Mouse (Mus musculus): ENCODE measurements at regions not wholly inside any gene's neighbourhood (a gene's known extent, or its start where the extent isn't known, plus 50 kb on each side); places are given as distances from the start of the nearest gene placed in this dataset.
A peak's percentile ranks its signal among the peaks of the same experiment; 100 is the strongest.

DNA sequence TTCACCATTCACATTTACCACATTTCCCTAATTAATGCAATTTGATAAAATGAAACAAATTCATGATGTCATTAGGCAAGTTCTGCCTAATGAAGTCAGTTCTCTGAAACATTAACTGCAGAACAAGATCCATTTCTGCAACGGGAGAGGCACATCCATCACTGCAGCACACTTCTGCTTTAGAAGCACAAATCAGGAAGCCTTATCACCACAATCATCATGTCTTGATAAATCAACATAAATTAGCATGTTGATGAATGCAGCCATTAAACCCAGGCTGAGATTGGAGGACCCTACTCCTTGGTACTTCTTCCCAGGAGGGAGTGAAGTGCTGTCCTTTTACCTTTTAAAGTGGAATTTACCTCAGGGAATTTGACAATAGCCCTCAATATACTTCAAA, 1195.4 kb downstream of the Defb40 start:
- DNase-seq (ENCODE audit: low spot score): no peak

DNA sequence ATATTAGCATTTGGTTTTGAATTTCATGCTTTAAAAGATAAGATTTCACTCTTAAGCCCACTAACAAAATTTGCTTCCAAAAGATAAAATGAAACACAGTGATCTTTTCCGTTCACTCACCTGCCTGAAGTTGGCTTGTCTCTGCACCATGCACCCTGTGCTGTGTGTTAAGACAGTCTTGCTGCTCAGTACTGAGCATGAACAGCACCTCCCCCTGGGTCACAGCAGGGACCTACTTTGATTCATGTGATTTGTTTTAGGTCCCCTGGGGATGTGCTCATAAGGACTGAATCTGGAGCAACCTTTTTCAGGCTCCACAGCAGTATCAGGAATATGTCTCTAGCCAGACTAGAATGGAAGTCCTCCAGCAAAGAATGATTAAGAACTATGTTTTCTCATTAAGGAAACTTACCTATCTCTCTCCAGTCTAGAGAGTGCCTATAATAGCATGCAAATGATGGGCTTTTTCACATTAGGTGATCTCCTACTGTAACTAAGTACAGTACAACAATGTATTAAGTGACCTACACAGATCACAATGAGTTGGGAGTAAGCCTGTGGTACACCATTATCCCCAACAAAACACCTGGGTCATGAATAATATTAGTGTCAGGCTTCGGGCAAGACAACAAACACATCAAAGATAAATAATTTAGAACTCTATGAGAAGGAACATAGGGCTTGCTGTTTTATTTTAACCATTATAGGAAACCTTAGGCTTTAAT, 1196.3 kb downstream of the Defb40 start:
- DNase-seq (ENCODE audit: low spot score): no peak

DNA sequence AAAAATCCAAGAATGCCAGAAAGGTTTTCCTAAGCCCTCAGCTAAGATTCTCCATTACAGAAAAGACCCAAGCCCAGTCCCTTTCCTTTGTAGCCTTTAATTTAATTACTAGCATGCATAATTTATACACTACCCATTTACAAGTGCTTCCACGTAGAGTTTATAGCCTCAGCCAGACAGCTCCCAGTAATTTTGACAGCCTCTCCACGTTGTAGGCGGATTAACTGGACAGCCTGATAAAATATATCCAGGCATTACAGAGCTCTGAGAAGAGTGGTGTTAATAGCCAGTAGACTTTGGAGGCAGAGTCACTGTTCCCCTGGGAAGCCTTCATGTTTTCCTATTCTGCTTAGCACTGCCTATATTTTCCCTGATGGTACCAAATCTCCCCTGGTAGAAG, 1202.6 kb downstream of the Defb40 start:
- no peak for DNase-seq (ENCODE audit: low spot score)

DNA sequence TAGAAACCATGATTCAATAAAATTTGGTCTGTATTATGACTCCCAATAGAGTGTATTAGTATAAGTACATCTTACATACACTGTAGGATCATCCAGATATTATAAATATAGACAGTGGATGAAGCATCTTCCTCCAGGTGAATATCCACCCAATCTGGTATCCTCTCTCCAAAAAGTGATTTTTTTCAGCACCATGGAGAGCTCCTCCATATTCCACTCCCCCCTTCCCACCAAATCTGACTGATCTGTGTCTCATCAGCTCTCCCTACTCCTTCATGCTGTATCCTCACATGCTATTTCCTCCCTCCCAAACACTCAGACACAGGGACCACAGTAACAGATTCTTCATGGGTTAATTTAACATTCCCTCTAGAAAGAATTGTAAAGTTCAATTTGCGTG, 1204.7 kb downstream of the Defb40 start:
- DNase-seq (ENCODE audit: low spot score): no peak

DNA sequence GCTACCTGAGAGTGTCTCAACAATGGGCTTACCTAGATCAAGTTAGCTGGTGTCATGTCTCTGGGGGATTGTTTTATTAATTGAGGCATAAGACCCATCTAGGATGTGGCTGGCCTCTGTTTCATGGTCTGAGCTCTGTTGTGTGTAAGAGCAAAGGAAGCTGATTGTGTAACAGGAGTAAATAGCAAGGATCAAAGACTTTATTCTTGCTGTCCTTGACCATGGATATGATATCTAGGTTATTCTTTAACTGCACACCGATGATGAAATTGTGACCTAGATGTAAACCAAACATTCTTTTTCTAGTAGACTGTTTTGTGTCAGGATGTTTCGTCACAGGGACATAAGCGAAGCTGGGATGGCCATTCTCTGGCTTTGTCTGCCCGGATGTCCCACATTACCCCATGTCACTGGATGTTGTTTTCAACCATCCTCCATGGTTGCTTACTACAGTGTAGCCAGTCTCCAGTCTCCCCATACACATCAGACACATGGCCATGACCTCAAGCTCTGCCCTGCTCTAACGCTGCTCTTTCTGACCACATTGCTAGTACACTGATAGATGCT, 1210.5 kb downstream of the Defb40 start:
- DNase-seq (ENCODE audit: low spot score): no peak

DNA sequence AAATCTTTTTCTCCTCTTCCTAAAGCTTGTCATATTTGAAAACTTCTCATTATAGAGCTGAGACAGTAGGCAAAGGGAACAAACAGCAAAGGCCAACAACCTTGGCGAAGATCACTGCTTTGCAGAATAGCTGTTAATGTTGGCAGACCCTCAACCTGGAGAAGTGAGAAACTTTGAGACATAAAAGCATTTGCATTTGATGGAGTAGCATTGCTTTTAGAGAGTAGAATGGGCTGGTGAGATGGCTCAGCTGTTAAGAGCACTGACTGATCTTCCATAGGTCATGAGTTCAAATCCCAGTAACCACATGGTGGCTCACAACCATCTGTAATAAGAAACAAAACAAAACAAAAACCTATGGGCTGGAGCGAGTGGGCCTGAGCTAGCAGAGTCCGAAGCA, 1253.4 kb downstream of the Defb40 start:
- no peak for DNase-seq (ENCODE audit: low spot score)

DNA sequence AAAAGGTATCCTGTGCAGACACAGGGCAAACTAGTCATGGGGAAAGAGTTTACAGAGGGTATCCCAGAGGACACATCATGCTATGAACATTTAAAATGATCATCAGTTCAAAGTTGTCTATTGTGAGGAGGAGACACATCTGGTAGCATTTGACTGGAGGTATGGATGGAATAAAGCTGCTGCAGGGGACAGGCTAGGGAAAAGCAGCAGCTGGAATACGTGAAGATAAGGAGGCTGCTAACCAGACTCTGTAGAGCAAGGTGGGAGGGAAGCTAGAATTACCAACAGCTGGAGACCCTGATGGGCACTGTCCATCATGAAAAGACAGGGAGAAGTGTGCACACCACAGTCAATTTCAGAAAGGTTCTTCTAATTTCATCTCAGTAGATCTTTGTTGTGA, 1268.9 kb downstream of the Defb40 start:
- DNase-seq (ENCODE audit: low spot score): no peak

DNA sequence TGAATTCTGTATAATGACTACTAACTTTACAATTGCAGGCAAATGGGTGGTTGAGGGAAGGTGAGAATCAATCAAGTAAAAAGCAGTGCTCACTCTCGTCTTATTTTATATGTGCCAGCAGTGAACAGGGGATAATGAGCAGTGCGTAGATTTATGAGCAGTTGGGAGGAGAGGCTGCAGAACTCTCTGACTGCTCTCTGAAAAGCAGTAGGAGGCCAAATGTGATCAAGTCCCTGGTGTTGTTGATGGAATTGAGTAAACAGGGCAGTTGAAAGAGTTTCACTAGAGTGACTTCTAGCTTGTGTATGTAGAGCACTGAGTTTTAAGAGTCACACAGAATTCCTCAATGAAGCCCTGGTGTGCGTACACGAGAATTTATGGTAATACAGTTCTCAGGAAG, 1269.6 kb downstream of the Defb40 start:
- no peak for DNase-seq (ENCODE audit: low spot score)

DNA sequence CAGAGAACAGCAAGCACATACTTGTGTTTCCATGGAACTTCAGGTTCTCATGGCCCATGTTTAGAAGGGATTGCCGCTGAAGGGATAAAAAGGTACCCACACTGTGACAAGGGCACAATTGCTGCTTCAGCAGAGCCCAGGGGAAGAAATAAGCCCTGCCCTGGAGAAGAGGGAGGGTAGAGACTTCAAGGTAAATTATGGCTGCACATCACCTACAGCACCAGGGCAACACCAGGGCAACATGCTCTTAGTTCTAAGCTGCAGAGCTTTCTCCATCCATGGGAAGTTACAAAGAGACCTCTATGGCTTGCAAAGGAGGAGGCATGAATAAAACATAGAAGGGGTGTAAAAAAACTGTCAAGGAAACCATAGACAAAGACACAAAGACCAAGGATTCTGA, 1273.8 kb downstream of the Defb40 start:
- no peak for DNase-seq (ENCODE audit: low spot score)

DNA sequence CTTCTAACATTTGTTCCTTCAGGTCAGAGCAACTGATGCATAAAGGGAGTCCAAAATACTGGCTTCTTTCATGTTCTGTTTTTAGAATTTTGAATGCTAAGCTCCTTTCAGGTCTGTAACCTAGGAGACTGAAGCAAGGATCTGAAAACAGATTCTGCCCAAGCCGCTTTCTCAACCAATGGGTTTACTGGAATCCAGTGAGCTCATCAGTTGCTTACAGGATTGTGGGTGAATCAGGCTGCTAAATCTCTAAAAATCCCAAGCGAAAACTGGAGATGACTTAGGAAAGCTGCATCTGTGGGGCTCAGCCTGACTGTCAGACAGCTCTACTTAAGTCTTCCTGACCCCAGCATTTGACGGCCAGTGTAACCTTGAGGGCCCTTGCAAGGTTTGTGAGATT, 1277.7 kb downstream of the Defb40 start:
- DNase-seq (ENCODE audit: low spot score): no peak

DNA sequence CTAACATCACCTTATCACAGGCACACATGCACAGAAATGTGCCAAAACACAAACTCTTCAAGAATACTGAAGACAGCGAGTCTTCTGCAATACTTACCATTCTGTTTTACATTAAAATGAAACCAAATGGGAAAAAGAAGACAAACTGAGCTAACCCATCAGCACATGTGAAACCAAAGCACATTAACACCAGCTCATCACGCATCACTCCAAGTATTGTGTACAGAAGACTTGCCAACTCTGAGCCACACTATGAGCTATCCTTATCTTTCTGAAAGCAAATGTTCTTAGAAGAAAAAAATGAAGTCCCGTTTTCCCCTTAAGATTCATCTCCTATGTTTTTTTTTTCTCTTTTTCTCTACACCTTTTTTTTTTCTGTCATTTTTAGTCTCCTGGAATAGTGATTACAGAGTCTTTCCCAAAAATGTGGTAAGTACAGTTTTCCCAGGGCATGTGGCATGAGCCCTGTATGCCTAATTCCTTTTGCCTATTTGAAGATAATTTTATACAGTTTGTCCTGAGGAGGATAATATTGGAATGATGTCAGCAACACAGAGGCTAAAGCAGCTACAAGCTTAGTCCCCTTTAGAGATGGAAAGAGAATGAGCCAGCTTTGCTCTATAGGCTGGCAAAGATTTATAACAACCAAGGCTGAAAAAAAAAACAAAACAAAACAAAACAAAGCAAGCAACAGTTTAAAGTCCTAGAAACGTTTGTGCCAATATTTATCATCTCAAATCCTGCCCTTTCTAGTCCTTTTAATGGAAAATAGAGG, 1287.8 kb downstream of the Defb40 start:
- DNase-seq (ENCODE audit: low spot score): no peak

DNA sequence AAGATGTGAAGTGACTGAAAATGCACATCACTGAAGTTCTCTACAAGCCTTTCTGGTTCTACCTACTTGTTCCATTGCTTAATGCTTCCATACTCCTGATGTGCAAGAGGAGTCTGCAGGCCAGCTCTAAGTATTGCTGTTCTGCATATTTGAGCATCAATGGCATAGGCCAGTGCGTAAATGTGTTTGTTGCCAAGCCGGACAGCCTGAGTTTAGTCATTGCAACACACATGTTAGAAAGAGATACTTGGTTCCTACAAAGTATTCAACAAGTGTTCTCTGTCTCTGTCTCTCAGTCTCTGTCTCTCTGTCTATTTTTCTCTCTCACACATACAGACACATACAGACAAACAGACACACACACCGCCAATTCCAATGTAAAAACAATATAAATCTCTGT, 1288.4 kb downstream of the Defb40 start:
- no peak for DNase-seq (ENCODE audit: low spot score)

DNA sequence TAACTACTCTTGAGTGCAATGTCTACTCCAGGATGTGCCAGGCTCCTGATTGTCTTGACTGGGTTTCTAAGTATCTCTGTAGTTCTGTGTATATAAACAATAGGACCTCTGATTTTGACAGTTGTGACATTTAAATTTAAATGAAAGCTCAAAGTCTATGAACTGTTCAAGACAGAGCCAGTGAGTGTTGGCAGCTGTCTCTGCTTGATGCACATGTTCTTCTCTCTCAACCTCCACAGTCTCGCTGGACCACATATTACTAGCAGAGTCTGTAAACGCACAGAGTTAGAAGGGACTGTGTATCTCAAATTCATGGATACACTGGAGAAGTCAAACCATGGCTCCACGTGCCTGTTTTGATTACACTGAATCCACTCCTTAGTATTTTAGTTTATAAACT, 1291.0 kb downstream of the Defb40 start:
- DNase-seq (ENCODE audit: low spot score): no peak

DNA sequence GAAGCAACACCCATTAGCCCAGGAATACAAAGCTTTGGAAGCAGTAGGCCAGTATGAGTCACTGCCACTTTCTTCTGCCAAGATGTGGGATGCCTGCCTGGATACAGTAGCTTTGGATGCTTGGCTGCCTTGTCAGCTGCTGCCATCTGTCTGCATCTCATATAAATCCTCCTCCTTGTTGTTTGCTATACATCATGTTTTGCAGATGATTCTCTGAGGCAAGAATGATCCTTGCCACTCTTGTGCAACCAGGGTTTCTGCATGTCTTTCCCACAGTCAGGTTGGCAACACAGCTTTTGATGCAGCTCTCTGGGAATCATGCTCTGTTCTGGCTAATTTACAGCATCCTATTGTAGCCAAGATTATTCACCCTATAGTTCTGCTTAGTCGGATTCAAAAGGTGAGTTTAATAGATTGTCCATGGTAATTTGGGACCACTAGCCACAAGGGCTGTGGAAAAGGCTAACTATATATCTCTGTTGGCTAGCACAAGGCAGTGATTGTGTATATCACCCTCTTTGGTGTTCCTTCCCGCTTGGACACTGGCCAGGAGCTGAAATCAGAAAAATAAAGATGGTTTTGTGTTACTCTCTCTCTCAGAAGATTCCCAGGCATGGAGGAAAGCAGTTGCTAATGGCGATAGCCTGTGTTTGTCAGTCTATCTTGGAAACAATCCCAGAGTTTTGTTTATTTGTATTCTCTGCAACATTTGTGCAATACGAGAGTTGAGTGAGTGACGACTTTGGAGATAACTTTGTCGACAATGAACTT, 1313.5 kb downstream of the Defb40 start:
- no peak for DNase-seq (ENCODE audit: low spot score)

DNA sequence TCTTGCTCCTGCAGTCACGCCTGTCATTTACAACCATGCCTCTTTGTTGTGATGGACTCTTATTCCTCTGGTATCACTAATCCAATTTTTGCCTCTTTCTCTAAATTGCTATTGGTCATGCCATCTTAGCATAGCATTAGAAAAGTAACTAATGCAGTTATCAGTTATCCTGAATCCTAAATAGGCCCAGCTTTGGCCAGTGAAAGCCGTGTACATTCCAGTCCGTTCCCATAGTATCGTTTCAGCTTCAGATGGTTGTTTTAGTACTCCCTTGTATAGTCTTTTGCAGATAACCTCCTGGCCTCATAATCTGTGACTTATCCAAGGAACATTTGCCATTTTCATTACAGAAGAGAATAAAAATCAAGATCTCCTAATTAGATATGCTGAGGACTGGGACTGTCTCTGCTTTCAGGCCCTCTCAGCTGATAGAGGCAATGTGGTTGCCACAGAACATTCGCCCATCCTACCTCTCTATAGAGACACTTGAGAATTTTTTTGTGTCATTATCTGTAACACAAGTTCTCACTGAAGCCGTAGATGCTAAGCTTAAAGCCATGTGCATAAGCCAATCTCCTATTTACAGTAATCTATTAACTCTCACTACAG, 1318.2 kb downstream of the Defb40 start:
- DNase-seq (ENCODE audit: low spot score): no peak

DNA sequence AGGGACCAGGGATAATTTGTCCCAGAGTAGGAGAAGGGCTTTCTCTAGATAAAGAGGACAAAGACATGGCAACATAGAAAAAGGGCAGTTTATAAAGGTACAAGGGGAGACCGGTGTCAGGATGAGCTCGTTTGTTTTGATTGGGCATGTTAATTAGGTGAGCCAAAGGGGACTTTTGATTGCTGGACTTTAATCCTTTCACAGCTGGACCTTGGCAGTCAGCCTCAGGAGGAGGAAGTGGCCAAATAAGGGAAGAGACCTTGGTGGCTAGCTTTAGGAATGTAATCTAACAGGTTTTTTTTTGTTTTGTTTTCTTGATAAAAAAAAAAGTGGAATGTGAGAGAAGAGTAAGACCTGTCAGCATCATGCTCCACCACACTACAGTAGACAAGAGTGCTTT, 1324.3 kb downstream of the Defb40 start:
- peak; percentile 59 for DNase-seq (ENCODE audit: low spot score)

DNA sequence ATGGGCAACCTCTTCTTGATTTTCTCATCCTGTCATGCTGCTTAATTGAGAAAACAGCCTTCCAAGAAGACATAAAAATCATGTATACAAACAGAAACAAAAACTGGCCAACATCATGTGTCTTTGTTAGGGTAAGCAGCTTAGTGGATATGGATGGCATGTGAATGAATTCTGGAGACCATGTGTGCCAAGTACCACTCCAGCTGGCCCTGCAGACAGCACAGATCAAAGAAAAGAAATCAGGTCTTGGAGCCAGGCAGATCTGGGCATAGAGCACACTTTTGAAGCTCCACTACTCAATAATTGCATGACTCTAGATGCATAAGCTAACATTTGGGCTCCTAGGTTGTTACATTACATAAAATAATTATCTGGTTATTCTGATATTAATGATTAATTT, 1330.5 kb downstream of the Defb40 start:
- no peak for DNase-seq (ENCODE audit: low spot score)

DNA sequence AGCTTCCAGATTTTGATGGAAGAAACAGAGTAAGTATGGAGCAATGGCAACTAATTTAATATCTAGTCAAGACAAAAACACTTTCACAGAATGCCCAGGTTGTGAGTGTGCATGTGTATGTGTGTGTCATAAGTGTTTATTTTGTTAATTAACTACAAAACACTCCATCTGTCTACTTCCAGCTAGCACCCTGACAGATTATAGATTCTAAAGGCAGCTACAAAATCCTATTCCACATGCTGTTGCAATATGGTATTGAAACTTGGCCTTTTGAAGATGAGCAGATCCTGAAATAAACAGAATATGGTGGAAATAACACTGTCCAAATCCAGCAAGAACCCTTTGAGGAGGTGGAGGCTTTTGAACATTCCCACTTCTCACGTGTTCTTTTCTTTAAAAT, 1356.9 kb downstream of the Defb40 start:
- no peak for DNase-seq (ENCODE audit: low spot score)

DNA sequence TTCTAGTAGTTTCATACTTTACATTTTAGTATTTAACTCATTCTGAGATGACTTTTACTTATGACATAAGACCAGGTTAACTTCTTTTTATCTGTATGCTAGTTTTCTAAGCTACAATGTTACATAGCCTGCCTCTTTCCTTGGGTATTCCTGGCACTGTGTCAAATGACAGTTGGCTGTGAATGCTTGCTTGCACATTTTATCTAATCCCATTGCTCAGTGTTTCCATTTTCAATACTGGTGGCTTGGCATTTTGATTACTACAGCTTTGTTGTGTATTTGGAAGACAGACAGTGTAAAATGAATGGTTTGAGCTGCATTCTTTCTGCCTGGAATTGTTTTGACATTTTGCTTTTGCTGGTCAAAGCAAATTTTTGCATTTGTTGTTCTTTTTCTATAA, 1359.2 kb downstream of the Defb40 start:
- DNase-seq (ENCODE audit: low spot score): no peak

DNA sequence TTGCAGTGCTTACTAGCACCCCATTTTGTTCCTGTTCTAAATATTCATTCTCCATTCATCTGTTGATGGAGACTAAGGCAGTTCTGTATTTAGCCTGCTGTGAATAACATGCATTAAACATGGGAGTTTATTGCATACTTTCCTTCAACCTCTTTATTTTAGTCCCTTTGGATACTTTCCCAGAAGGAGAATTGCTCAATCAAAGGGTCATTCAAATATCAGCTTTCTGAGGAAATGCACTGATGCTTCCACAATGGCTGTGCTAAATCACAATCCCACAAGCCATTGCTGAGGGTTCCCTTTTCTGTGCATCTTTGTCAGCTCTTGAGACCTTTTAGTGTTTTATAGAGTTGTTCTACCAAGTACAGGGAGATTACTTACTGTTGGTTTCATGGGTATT, 1359.9 kb downstream of the Defb40 start:
- DNase-seq (ENCODE audit: low spot score): no peak

DNA sequence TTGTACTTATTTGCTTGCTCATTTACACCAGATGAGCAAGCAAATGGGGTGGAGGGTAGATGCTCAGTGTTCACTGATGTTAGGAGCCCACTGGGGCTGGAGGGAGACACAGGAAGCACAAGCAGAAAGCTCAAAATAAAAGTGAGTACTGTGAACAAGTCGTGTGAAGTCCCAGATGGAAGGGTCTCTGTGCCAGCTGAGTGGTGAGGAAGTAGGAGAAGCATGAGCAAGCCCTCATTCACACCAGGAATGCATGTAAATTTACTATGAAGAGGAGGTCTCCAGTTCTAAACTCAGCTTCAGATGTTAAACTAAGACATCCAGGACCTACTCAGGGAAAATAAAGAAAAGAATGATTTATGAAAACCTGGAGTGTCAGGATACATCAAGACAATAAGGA, 1375.2 kb downstream of the Defb40 start:
- DNase-seq (ENCODE audit: low spot score): no peak

DNA sequence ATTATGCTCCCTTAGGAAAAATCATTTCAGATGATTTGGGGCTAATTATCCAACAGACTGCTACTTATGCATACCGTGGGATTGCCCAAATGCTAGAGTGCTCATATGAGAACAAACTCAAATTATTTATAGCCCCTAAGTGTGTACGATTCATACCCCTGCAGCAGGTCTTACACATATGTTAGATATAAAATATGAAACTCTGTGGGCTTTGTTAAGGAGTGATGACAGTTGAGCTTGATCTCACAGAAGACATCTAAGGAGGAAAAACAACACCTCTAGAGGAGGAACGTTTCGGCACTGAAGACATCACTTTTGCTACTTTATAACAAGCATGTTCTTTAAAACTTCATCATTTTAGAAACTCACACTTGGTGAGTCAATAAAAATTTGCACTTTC, 1379.3 kb downstream of the Defb40 start:
- no peak for DNase-seq (ENCODE audit: low spot score)
